ENCODE assay signal across 19 mouse cellular contexts in the genomic region with DNA sequence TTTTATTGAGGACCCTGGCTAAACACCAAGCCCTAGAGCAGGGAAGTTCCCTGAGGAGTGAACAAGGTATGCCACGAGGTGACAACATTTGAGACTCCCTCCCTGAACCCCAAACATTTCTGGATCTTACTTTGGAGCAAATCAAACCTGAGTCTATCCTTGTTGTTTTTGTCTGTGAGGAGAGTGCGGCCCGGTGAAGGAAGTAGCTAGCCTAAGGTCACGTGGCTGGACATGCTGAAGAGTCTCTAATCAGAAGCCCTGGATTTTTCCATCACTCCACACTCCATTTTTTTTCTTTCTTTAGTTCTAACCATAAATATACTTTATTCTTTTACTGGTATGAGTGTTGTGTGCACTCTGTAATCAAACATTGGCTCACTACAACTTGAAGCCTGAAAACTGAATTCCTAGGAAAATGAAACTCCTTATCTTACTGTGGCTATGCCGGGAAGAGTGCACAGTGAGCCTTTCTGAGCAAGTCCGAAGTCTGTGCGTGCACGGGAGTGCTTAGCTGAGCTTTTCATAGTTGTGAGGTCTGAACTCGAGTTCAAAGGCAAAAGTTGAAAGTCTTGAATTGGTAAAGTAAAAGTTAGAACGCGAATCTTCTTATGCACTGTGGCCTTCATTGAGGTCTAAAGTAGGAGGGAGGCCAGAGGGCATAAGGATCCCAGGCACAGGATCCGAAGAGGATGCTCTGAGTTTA. TPM values are rescaled to one million over a fixed set of nuclear protein-coding genes. Genes with fewer than 3 reads are reported as not detected.
DNase-seq lines count a peak whose midpoint lies in the region; ATAC-seq lines count a peak whose summit lies in the region.
"Had no signal": no experiment of that assay in that cellular context is flagged by ENCODE, and none has a peak within 500 bp of the region (broad histone marks: within the 10 kb centered on the region; RNA-seq: fewer than 3 reads in every experiment).

No protein-coding gene starts in this region.

- no peak overlapping the region for H3K27ac ChIP-seq in kidney, embryonic 14.5 days (ENCODE audit: low read depth, low read length)
- H3K27ac ChIP-seq in intestine, embryonic 16.5 days (ENCODE audit: low read length), result peak overlapping the region; percentile 92
- H3K27ac ChIP-seq in stomach, embryonic 16.5 days (ENCODE audit: low read length), result peak overlapping the region; percentile 4; the same call in 1 of the 2 replicates
- H3K27ac ChIP-seq in forebrain, embryonic 13.5 days, result no peak overlapping the region
- H3K27ac ChIP-seq: forebrain, embryonic 12.5 days; limb, embryonic 13.5 days; lung, embryonic 15.5 days; neural tube, embryonic 15.5 days had no signal

- H3K4me1 ChIP-seq in kidney, embryonic 14.5 days (ENCODE audit: control insufficient read depth, insufficient read depth, low read length), result no peaks in the 10 kb centered on the region
- H3K4me1 ChIP-seq in intestine, embryonic 16.5 days (ENCODE audit: control insufficient read depth, insufficient read depth, low read length), result peaks cover 11% of the 10 kb centered on the region
- no peaks in the 10 kb centered on the region for H3K4me1 ChIP-seq in stomach, embryonic 16.5 days (ENCODE audit: control insufficient read depth, insufficient read depth, low read length)
- no peaks in the 10 kb centered on the region for H3K4me1 ChIP-seq in forebrain, embryonic 13.5 days
- H3K4me1 ChIP-seq: forebrain, embryonic 12.5 days; limb, embryonic 13.5 days; neural tube, embryonic 15.5 days had no signal

- no peak for ATAC-seq in kidney, embryonic 14.5 days (ENCODE audit: low FRiP score, low TSS enrichment)
- ATAC-seq in intestine, embryonic 16.5 days, result no peak
- ATAC-seq in stomach, embryonic 16.5 days (ENCODE audit: insufficient read depth, low FRiP score), result no peak
- no peak for ATAC-seq in forebrain, embryonic 13.5 days
- ATAC-seq in activated CD4-positive, CD25-positive, alpha-beta regulatory T cell, adult 4 months, result no peak
- ATAC-seq: Patski had no signal

- H3K27me3 ChIP-seq in kidney, embryonic 14.5 days (ENCODE audit: control insufficient read depth, insufficient read depth, low read length), result no peaks in the 10 kb centered on the region
- no peaks in the 10 kb centered on the region for H3K27me3 ChIP-seq in intestine, embryonic 16.5 days (replicated peaks; ENCODE audit: control insufficient read depth, insufficient read depth, low read length)
- no peaks in the 10 kb centered on the region for H3K27me3 ChIP-seq in stomach, embryonic 16.5 days (ENCODE audit: control insufficient read depth, insufficient read depth, low read length)
- no peaks in the 10 kb centered on the region for H3K27me3 ChIP-seq in forebrain, embryonic 13.5 days
- H3K27me3 ChIP-seq: forebrain, embryonic 12.5 days; limb, embryonic 13.5 days; lung, embryonic 15.5 days; neural tube, embryonic 15.5 days; Patski had no signal

- DNase-seq in kidney, adult 8-10 months, result peak; percentile 70 to 71
- peak; percentile 46 for DNase-seq in kidney, postnatal 10 days
- DNase-seq: cerebellum, adult 9-10 months; embryo, embryonic 11 days; gastrocnemius, postnatal 36 days; layer of hippocampus, adult 9-11 months; midbrain, embryonic 14.5 days had no signal

- no peaks in the 10 kb centered on the region for H3K9me3 ChIP-seq in kidney, embryonic 14.5 days (ENCODE audit: control insufficient read depth, low read length)
- no peaks in the 10 kb centered on the region for H3K9me3 ChIP-seq in intestine, embryonic 16.5 days (ENCODE audit: control insufficient read depth, low read length)
- H3K9me3 ChIP-seq in stomach, embryonic 16.5 days (replicated peaks; ENCODE audit: control insufficient read depth, low read length), result no peaks in the 10 kb centered on the region
- H3K9me3 ChIP-seq in forebrain, embryonic 13.5 days (replicated peaks), result no peaks in the 10 kb centered on the region
- H3K9me3 ChIP-seq: forebrain, embryonic 12.5 days; limb, embryonic 13.5 days; lung, embryonic 15.5 days; neural tube, embryonic 15.5 days had no signal

- no peak overlapping the region for H3K4me3 ChIP-seq in kidney, embryonic 14.5 days (ENCODE audit: low read length)
- no peak overlapping the region for H3K4me3 ChIP-seq in intestine, embryonic 16.5 days (ENCODE audit: low read length)
- H3K4me3 ChIP-seq in stomach, embryonic 16.5 days (replicated peaks; ENCODE audit: low read length), result no peak overlapping the region
- no peak overlapping the region for H3K4me3 ChIP-seq in forebrain, embryonic 13.5 days
- H3K4me3 ChIP-seq: forebrain, embryonic 12.5 days; limb, embryonic 13.5 days; lung, embryonic 15.5 days; myocyte; neural tube, embryonic 15.5 days had no signal

- no peak overlapping the region for H3K4me2 ChIP-seq in kidney, embryonic 14.5 days (replicated peaks; ENCODE audit: low read depth, low read length)
- no peak overlapping the region for H3K4me2 ChIP-seq in intestine, embryonic 16.5 days (ENCODE audit: low read depth, low read length)
- no peak overlapping the region for H3K4me2 ChIP-seq in stomach, embryonic 16.5 days (ENCODE audit: low read depth, low read length)
- no peak overlapping the region for H3K4me2 ChIP-seq in forebrain, embryonic 13.5 days
- H3K4me2 ChIP-seq: forebrain, embryonic 12.5 days; heart, embryonic 11.5 days; limb, embryonic 13.5 days; lung, embryonic 15.5 days; neural tube, embryonic 15.5 days had no signal

- WGBS in kidney, embryonic 14.5 days, result 90% methylated on average over 12 of the region's 12 CpGs
- WGBS in intestine, embryonic 16.5 days, result 74% methylated on average over 12 of the region's 12 CpGs
- 77% methylated on average over 12 of the region's 12 CpGs for WGBS in stomach, embryonic 16.5 days
- 88% methylated on average over 12 of the region's 12 CpGs for whole genome bisulfite sequencing in forebrain, embryonic 13.5 days

- no peak overlapping the region for H3K9ac ChIP-seq in kidney, embryonic 14.5 days (ENCODE audit: low read depth, low read length)
- H3K9ac ChIP-seq in intestine, embryonic 16.5 days (ENCODE audit: low read depth, low read length), result no peak overlapping the region
- no peak overlapping the region for H3K9ac ChIP-seq in stomach, embryonic 16.5 days (ENCODE audit: low read length)
- H3K9ac ChIP-seq in forebrain, embryonic 13.5 days, result no peak overlapping the region
- H3K9ac ChIP-seq: forebrain, embryonic 12.5 days; limb, embryonic 13.5 days; lung, embryonic 15.5 days; neural tube, embryonic 15.5 days had no signal

- H3K36me3 ChIP-seq in kidney, embryonic 14.5 days (ENCODE audit: control insufficient read depth, insufficient read depth, low read length), result no peaks in the 10 kb centered on the region; the same call in 1 of the 2 replicates
- H3K36me3 ChIP-seq in intestine, embryonic 16.5 days (ENCODE audit: control insufficient read depth, insufficient read depth, low read length), result no peaks in the 10 kb centered on the region
- no peaks in the 10 kb centered on the region for H3K36me3 ChIP-seq in stomach, embryonic 16.5 days (ENCODE audit: control insufficient read depth, insufficient read depth, low read length)
- H3K36me3 ChIP-seq in forebrain, embryonic 13.5 days (ENCODE audit: poor library complexity, severe bottlenecking), result 0 out of 2 replicates have a peak, but pooled peaks cover 8% of the 10 kb centered on the region
- H3K36me3 ChIP-seq: lung, embryonic 15.5 days; neural tube, embryonic 15.5 days had no signal

RNA-seq across cellular contexts. Expression of gene Atp1b1, which starts 41.3 kb away (rescaled TPM):
- 80.2 and 86.4 TPM in 2 replicates for polyA plus RNA-seq in kidney, embryonic 14.5 days (2014; fragmentation: Nextera tagmentation; extraction: Ambion mirVana)
- polyA plus RNA-seq in intestine, embryonic 16.5 days (2015; fragmentation: Nextera tagmentation; extraction: Ambion mirVana), result 184 and 199 TPM in 2 replicates
- 129 and 135 TPM in 2 replicates for polyA plus RNA-seq in stomach, embryonic 16.5 days (2015; fragmentation: Nextera tagmentation; extraction: Ambion mirVana)
- polyA plus RNA-seq in forebrain, embryonic 13.5 days (2015; fragmentation: Nextera tagmentation; extraction: Ambion mirVana), result 34.0 and 41.6 TPM in 2 replicates
- 1 to 10 TPM; 1.7 to 2.2 TPM for polyA plus RNA-seq in activated CD4-positive, CD25-positive, alpha-beta regulatory T cell, adult 4 months (2017; shearing (Covaris generic))

Comparison
In these comparisons a context has a peak if more than half of its experiments do, and no peak if none do; other contexts are left out.
1. H3K27ac ChIP-seq: peak in intestine, embryonic 16.5 days (single experiment) and stomach, embryonic 16.5 days (single experiment); none in kidney, embryonic 14.5 days (single experiment) and forebrain, embryonic 13.5 days (single experiment).
2. RNA of gene Atp1b1, which starts 41.3 kb away (polyA plus RNA-seq): 184 to 199 TPM in intestine, embryonic 16.5 days, 129 to 135 TPM in stomach, embryonic 16.5 days, 80.2 to 86.4 TPM in kidney, embryonic 14.5 days and 34.0 to 41.6 TPM in forebrain, embryonic 13.5 days; 1.7 to 2.2 TPM in activated CD4-positive, CD25-positive, alpha-beta regulatory T cell, adult 4 months; every median in the first group is over 10 times any median in the second.